Mouse (Mus musculus) thymus, postnatal 10 days (tissue): ENCODE data around the gene Esrra.
A peak's percentile ranks its signal among the peaks of the same experiment; 100 is the strongest.

Source experiments
- DNase-seq, 2 experiments: peaks; one replicate each; pipeline ENCODE4 v3.0.0; 2021; ENCODE audit warnings: low spot score in 2 of 2

The Esrra gene

GRCm38 (mm10) chr19:6920741-6921636, 624 bp downstream of the Esrra start:
- peak; percentile 60 to 68 for DNase-seq

DNA sequence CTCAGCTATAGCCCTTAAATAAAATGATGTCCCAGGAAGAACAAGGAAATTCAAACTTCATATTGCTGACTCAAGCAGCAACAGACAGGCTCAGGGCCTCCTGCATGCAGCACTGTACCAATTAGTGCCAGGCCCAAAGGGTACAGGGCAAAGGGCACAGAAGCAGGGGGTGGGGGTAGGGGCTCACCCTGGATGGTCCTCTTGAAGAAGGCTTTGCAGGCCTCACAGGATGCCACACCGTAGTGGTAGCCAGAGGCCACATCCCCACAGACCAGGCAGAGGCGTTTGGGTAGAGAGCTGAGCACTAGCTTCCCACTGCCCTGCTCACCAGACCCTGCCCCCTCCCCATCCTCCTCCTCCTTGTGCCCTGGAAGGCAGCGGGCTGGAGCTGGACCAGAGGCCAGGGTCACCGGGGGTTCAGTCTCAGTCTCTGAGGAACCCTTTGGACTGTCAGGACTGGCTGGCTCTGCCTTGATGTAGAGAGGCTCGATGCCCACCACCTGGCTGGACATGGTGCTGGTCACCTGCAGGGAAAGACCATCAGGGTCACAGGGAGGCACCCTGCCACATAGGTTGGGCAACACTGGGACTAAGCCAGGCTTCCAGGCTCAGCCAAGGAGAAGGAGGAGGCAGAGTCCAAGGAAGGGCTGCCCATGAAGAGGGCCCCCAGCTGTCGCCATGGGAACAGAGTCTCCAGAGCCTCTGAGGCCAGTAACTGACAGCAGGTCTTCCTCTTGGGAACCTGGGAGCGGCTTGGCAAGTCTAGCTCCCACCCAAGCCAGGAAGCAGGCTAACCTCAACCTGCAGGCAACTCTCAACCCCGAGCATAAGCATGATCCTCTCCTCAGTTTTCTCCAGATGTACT, 1.5 kb downstream of the Esrra start:
- no peak for DNase-seq

DNA sequence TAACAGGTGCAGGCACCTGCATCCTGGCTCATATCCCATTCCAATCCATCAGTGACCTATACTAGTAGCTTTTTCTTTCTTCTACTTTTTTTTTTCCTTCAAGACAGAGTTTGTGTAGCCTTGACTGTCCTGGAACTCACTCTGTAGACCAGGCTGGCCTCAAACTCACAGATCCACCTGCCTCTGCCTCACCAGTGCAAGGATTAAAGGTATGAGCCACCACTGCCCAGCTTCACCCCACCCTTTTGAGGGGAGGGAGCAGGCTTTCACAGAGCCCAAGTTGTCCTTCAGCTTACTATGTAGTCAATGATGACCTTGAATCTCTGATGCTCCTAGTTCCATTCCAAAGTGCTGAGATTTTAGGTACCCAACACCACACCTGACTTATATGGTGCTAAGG, 2.2 kb downstream of the Esrra start:
- no peak for DNase-seq

DNA sequence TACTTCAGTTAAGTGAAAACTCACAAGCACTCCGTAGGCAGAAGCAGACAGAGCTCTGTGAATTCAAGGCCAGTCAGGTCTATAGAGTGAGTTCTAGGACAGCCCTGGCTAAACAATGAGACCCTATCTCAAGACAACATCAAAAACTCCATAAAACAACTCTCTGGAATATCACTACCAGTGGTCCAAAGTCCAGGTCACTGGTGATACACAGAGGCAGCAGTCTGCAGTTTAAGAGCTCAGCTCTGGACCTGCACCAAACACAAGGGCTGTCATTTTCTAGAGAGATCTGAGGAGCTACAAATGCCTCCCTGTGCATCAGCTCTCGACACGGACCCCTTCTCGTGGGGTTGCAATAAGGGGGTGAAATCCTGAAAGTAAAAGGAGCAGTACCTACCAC, 3.3 kb downstream of the Esrra start:
- DNase-seq: no peak

DNA sequence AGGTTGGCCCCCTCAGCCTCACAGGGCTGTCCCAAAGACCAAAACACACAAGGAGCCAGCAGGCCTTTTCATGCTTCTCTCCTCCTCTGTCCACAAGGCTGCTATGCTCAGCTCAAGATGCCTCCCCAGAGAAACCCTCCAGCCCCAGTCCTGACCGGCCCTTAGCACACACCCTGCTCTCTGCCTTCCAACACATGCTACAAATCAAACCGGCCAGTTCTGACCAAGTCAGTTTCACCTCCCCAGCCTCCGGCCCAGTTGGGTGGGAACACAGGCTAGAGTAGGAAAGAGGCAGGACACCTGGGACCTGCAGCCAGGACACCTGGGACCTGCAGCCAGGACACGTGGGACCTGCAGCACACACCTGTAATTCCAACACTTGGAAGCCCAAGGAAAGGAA, 5.1 kb downstream of the Esrra start:
- DNase-seq: no peak

GRCm38 (mm10) chr19:6915276-6915675, 6.3 kb downstream of the Esrra start:
- no peak for DNase-seq

DNA sequence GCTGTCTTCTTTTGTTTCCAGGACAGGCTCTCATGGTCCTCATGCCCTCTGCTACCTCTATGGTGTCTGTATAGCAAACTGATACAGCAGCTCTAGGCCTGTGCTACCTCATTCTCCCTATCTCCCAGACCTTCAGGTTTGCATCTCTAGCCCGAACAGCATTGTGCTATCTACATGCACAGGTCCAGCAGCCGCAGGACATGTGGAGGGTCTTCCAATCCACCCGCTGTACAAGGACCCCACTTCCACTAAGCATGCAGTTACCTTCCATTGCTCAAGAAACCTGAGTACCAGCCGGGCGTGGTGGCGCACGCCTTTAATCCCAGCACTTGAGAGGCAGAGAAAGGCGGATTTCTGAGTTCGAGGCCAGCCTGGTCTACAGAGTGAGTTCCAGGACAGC, 7.1 kb downstream of the Esrra start:
- no peak for DNase-seq

DNA sequence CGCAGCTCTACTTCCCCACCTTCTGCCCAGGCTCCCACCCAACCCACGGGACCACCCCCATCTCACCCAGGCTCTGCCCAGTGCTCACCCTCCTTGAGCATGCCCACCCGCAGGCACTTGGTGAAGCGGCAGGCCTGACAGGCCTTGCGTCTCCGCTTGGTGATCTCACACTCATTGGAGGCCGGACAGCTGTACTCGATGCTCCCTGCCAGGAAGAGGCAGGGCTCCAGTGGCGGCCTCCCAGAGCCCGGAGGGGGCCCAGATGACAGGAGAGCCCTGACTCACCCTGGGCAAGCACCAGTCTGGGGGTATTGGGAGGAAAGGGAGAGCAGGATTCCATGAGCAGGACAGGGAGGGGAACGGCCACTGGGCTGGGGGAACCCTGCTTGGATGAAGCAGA, 7.6 kb downstream of the Esrra start:
- no peak for DNase-seq

DNA sequence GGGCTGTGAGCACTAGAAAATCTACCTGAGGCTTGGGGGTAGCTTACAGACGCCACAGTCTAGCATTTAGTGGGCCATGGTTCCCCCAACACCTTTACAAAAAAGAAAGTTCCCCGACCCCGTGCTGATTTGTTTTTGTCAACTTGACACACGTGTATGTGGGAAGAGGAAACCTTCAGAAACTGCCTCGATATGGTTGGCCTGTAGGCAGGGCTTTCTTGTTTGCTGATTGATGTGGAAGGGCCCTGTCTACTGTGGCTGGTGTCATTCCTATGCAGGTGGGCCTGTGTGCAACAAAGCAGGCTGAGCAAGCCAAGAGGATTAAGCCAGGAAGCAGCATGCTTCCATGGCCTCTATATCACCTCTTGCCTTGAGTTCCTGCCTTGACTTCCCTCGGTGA, 8.6 kb downstream of the Esrra start:
- no peak for DNase-seq

DNA sequence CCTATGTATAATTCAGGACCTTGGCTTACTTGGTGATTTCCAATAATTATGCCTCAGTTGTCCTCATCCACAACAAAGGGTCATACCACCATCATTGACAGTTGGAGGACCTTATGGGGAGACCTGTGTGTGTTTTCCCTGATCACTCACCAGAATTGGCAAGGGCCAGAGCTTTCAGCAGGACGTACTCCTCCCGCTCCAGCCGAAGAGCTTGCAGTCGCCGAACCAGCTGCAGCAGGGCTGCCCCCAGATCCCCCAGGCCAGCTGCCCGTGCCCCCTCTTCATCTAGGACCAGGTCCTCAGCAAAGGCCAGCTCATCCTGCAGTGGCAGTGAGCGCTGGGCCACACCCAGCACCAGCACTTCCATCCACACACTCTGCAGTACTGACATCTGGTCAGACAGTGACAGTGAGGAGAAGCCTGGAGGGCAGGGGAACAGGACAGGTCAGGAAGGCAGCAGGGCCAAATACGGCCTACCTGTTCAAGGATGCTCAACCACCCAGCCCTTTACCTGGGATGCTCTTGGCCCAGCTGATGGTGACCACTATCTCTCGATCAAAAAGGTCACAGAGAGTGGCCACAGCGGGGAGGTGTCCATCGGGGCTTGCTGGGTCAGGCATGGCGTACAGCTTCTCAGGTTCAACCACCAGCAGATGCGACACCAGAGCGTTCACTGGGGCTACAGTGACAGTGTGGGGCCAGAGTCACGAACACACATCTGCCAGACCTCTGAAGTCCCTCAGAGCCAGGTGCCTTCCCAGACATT, 9.2 kb downstream of the Esrra start:
- DNase-seq: no peak

- DNase-seq: no peak
Measured at GRCm38 (mm10) chr19:6911101-6912074, 10.2 kb downstream of the Esrra start.

GRCm38 (mm10) chr19:6910306-6910705, 11.3 kb downstream of the Esrra start:
- peak in 1 of 2 experiments; percentile 54 for DNase-seq

GRCm38 (mm10) chr19:6909507-6910289, 11.9 kb downstream of the Esrra start, which contains the start of the genes Trmt112 and Prdx5:
Gene Trmt112, plus strand, starts transcription at chr19:6909698.
Gene Prdx5, minus strand, starts transcription at chr19:6910106.
- DNase-seq: peak; percentile 87 to 91

GRCm38 (mm10) chr19:6909021-6909420, 12.6 kb downstream of the Esrra start:
- DNase-seq: no peak

- no peak for DNase-seq
Measured at GRCm38 (mm10) chr19:6907811-6908540, 13.6 kb downstream of the Esrra start.

GRCm38 (mm10) chr19:6907094-6907493, 14.5 kb downstream of the Esrra start:
- no peak for DNase-seq

- DNase-seq: no peak
Measured at GRCm38 (mm10) chr19:6906199-6906598, 15.4 kb downstream of the Esrra start.

GRCm38 (mm10) chr19:6905498-6906159, 16.0 kb downstream of the Esrra start:
- DNase-seq: no peak

GRCm38 (mm10) chr19:6904846-6905245, 16.8 kb downstream of the Esrra start:
- DNase-seq: no peak
